Mouse (Mus musculus): ENCODE measurements at regions not wholly inside any gene's neighbourhood (a gene's known extent, or its start where the extent isn't known, plus 50 kb on each side); places are given as distances from the start of the nearest gene placed in this dataset.
"Not testable (repeated sequence)": the region's sequence is repeated elsewhere in the genome, so short reads cannot be mapped to it uniquely, and the experiment has no call there.

DNA sequence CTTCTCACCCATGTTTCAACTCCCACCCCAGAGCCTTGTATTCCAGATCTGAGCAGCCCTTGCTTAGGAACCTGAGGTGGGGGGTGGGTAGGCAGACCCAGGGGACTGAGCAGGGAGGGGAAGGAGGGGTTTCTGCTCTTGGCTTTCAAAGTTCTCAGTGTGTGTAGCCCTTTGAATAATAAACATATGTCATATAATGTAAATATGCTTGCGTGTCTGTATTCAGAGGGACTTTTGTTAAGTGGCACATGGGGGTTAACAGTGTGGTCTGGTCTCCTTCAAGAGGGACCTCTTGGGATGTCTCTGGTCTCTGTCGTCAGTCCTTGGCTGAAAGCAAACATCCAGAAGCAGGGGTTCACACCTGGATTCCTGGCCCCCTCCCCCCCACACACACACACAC lies 149.1 kb upstream of the Rtl1 start:
- intact Hi-C loops (cut with DNase I): no loop called here

DNA sequence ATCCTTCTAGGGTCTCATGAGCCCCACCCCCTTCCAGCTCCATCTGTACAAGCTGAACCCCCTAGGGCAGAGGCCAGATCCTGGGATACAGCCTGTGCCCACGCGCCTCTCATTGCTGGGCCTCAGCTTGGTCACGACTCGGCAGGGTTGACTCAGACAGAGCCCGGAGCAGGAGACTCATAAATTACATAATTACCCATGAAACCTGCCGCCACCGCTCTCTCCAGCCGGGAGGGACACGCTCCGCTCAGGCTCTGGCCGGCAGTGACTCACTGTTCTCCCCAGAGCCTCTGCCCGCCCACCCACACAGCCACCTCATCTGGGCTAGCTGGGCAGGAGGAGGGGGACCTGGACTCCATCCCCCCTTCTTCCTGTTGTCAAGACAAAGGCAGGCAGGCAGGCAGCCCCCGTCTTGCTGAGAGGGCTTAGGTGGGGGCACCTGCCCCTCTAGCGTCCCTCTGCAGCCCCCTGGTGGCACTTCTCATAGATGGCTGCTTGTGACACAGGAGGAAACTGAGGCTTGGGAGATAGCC lies 149.6 kb upstream of the Rtl1 start:
- intact Hi-C loops (cut with DNase I): loop anchor here (10.0 kb wide), 1 partner anchor 205 kb away; no protein-coding TSS in a partner anchor

GRCm38 (mm10) chr12:109754986-109755385 lies 154.9 kb upstream of the Rtl1 start:
- intact Hi-C loops (cut with DNase I): loop anchor here (10.0 kb wide), 1 partner anchor 200 kb away; no protein-coding TSS in a partner anchor

DNA sequence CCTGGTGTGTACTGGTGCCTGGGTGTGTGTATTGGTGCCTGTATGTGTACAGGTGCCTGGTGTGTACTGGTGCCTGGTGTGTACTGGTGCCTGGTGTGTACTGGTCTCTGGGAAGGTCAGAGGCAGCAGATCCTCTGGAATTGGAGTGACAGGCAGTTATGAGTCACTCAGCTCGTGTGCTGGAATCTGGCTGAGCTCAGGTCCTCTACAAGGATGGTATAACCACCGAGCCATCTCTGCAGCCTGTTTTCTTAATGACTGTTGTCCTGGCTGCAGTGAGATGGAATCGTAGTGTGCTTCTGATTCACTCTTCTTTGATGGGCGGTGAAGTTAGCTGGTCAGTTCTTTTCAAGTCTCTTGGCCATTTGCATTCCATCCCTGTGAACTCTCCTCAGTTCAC lies 164.2 kb upstream of the Rtl1 start:
- intact Hi-C loops (cut with DNase I): no loop called here

DNA sequence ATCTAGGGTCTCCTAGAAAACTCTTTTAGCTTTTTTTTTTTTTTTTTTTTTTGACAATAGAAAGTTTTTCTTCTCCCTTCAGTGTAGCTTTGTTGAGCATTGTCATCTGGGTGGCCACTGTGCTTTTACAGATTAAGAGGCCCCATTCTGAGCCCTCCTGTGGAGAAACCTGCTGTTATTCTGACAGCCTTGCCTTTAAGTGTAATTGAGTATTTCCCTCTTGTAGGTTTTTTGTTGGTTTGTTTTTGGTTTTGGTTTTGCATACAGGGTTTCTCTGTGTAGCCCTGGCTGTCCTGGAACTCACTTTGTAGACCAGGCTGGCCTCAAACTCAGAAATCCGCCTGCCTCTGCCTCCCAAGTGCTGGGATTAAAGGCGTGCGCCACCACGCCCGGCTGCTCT lies 166.5 kb upstream of the Rtl1 start:
- intact Hi-C loops (cut with DNase I): not testable (repeated sequence)

- intact Hi-C loops (cut with DNase I): no loop called here
Observed at GRCm38 (mm10) chr12:109772543-109772942, 172.4 kb upstream of the Rtl1 start.

- intact Hi-C loops (cut with DNase I): no loop called here
Observed at GRCm38 (mm10) chr12:109773909-109774313, 173.8 kb upstream of the Rtl1 start.

DNA sequence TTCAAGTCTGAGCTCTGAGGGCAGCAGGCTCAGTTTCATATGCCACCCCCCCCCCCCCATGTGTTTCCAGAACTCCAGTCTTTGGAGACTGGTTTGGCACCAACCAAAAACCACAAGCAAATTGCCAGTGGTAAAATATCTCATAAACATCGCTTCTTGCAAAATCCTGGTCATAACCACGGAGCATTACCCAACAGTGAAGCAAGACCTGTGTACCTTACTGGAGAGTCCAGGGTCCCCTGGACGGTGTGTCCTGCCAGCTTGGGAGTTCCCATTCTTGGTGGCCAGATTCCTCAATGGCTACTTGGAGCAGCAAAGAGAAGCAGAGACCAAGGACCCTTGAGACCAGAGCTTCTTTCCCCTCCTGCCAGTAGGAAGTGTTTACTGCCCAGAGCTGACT lies 198.7 kb upstream of the Rtl1 start:
- intact Hi-C loops (cut with DNase I): no loop called here

- intact Hi-C loops (cut with DNase I): no loop called here
Observed at GRCm38 (mm10) chr12:109799395-109799794, 199.3 kb upstream of the Rtl1 start.

DNA sequence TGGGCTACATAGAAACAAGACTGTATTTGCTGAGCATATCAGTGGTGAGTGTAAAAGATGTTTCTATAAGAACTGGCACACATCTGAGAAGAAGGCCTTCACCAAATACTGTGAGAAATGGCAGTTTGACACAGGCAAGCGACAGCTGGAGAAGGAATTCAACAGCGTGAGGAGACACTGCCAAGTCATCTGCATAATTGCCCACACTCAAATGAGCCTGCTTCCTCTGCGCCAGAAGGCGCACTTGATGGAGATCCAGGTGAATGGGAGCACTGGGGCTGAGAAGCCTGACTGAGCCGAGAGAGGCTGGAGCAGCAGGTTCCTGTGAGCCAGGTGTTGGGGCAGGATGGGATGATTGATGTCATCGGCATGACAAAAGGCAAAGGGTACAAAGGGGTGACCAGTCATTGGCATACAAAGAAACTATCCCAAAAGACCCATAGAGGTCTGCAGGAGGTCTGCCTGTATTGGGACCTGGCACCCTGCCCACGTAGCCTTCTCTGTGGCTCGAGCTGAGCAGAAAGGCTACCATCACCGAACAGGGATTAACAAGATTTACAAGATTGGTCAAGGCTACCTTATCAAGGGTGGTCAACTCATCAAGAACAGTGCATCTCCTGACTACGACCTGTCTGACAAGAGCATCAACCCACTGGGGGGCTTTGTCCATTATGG lies 227.2 kb upstream of the Rtl1 start:
- intact Hi-C loops (cut with DNase I): no loop called here

DNA sequence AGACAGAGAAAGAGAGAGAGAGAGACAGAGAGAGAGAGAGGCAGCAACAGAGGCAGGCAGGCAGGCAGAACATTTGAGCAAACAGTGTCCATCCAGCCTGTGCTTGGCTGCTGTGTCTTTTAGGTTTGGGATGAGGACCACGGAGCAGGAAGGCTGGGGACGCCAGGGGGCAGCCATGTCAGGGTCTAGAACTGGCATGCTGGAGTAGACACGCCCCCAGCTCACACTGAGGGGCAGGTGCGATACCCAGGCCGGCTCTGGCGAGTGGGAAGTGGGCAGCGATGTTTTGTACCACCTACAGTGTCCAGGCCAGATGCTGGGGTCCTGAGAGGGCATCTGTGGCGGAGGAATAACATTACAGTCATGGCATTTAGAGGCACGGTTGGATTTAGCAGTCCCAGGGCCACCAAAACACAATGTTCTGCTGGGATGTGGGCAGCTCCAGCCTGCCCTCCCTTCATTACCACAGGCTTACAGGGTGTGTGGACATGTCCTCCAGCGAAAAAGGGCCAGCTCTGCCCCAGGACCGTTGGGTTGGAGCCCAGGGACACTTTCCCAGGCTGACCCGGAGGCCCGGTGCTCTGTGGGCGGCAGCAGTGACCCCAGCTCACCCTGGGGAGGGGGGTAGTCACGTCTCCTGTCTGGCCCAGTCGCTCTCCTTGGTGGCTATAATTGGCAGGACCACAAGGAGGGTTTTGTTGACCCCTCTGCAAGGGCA lies 230.3 kb upstream of the Rtl1 start:
- intact Hi-C loops (cut with DNase I): no loop called here

- intact Hi-C loops (cut with DNase I): no loop called here
Observed at GRCm38 (mm10) chr12:109832964-109833363, 232.8 kb upstream of the Rtl1 start.

DNA sequence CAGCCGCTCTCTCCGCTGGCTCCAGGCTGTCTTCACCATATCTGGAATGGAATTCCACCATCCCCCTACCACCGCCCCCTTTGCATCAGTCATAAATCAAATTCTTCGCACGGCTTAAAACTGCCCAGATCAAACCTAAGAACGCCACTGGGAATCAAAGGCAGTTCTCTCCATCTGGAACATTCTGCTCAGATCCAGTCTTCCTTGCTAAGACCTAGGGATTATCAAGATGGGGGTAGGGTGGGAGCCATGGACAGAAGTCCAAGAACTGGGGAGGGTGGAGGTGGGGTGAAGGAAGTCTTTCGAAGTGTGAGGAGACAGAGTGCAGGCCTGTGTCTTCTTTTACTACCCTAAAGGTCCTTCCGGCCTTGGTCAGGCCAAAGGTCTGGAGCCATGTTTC lies 236.4 kb upstream of the Rtl1 start:
- intact Hi-C loops (cut with DNase I): no loop called here

DNA sequence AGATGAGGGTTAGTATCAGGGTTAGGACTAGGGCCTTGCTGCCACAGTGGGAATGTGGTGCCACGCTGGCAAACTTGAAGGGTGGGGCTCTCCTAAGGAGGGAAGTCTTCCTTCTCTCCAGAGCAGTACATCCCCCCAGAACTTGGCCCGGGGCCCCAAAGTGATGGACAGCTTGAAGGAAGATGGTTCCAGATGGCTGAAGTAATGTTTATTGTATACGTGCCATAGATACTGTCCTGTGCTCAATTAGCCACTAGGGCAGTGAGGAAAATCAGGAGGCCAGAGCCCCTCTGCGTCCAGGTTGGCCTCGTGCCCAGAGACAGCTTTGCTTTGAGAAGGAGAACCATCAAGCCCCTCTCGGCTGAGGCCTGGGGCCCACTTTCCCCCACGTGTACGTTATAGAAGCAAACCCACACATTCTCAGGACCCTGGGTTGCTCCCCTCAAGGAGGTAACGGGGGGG lies 239.0 kb upstream of the Rtl1 start:
- intact Hi-C loops (cut with DNase I): no loop called here

- intact Hi-C loops (cut with DNase I): no loop called here
Observed at GRCm38 (mm10) chr12:109839946-109840524, 239.9 kb upstream of the Rtl1 start.

DNA sequence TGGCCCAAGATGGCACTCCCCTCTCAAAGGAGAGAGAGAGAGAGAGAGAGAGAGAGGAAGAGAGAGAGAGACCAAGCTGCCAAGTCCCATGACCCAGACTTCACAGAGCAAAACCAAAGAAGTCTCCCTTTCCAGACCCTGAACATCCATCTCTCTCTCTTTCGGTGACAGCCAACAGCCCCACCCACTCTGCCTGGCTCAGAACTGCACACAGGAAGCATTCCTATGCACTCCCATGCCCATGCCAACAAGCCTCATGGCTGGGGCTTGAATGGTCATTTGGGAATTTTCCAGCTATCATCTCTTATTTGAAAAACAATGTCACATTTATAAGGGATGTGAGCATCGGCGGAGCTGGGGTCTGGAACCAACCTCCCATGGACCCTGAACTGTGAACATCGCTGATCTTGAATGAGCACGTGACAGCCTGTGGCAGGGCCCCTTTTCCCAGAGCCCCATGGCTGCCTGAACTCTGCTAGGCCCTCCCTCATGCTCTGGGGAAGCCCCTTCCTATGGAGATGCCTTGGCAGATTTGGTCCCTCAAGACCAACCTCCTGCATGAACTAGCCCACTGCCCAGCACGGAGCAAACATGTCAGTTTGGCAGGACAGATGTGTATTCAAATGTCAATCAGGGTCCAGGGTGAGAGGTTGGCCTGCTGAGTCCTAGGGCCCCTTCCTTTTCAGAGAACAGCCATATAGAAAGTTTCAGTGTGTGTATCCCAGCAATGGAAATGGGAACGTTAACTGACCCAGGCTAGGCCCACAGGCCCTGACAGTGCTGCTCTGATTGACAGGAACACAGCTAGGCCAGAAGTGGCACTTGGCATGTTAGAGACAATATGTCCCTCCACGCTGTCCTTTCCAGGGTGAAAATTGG lies 244.8 kb upstream of the Rtl1 start:
- intact Hi-C loops (cut with DNase I): no loop called here

DNA sequence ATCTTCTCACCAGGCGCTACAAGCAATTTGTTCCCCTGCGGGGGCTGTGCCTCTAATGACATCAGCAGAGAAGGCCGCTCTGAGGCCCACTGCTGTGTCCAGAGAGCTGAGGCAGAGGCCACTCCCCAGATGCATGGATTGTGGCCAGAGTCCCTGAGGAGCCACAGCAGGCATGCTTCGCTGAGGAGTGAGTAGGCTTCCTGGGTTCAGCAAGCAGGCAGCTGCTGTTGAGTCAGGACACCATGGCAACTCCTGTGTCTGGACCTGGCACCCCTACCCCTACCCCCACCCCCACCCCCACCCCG lies 245.4 kb upstream of the Rtl1 start:
- intact Hi-C loops (cut with DNase I): no loop called here

DNA sequence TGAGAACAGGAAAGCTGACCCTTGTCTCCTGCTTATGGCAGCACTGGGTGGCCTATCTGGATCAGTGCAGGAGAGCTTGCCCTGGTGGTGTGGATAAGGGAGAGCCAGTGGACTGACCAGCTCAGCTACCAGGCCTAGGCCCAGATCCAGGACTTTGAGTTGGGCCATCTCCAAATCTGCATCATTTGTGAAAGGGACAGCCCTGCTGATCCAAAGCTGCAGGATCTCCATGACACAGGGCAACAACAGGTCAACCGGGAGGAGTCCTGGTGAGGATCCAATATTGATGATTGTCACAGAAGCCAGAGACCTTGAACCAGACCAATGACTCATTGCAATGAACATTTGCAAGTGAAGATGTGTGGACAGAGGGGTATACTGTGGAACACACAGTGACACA lies 256.2 kb upstream of the Rtl1 start:
- intact Hi-C loops (cut with DNase I): no loop called here

- intact Hi-C loops (cut with DNase I): no loop called here
Observed at GRCm38 (mm10) chr12:109857705-109858104, 257.6 kb upstream of the Rtl1 start.

DNA sequence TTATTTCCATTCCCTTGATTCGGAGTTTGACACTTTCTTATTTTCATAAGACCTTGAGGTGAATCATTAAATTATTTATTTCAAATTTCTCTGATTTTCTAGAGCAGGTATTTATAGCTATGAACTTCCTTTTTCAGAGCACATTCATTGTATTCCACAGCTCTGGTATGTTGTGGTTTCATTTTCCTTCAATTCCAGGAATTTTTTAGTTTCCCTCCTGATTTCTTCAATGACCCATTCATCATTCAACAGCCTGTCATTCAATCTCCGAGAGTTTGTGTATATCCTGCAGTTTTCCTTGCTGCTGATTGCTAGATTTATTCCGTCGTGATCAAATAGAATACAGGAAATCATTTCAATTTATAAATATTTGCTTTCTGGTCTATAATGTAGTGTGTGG lies 264.7 kb upstream of the Rtl1 start:
- intact Hi-C loops (cut with DNase I): no loop called here

DNA sequence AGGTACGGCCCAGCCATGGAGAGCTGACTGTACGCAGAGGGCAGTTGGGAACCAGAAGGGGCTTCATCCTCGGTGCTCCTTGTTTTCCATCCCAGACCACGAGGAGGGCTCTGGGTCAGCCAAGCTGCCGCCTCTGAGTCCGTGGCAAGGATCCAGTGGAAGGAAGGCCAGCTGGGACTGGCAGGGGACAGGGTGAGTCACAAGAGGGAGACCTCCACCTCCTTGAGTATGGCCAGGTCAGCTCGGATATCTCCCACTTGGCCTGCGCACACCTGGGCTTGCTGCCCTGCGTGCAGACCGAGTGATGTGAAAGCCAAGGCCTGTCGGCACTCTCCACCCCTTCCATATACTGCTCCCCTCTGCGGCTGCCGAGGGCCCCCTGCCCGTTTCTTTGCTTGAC lies 270.9 kb upstream of the Rtl1 start:
- intact Hi-C loops (cut with DNase I): no loop called here

DNA sequence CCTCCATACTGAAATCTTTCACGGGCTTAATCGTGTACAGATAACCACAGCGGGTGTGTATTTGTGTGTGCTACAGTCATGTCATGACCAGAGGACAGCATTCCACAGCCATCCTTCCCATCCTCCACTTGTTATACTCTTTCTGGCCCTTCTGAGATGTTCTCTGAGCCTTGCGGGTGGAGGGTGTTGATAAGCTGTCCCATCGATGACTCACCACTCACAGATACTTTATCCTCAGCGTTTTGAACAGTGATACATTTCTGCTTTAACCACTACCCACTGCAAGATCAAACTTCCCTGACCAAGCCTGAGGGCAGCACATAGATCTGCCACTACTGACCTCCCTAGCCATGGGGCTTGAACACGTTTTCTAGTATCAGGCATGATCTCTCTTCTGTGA lies 274.3 kb upstream of the Rtl1 start:
- intact Hi-C loops (cut with DNase I): no loop called here

All from adrenal gland (tissue).